Mouse (Mus musculus): ENCODE results near the gene Zfp286. TPM values are rescaled to one million over a fixed set of nuclear protein-coding genes. Genes with fewer than 3 reads are reported as not detected.

The Zfp286 gene
- 10 to 100 TPM; 21.9 to 22.8 TPM for total RNA-seq (2021)

DNA sequence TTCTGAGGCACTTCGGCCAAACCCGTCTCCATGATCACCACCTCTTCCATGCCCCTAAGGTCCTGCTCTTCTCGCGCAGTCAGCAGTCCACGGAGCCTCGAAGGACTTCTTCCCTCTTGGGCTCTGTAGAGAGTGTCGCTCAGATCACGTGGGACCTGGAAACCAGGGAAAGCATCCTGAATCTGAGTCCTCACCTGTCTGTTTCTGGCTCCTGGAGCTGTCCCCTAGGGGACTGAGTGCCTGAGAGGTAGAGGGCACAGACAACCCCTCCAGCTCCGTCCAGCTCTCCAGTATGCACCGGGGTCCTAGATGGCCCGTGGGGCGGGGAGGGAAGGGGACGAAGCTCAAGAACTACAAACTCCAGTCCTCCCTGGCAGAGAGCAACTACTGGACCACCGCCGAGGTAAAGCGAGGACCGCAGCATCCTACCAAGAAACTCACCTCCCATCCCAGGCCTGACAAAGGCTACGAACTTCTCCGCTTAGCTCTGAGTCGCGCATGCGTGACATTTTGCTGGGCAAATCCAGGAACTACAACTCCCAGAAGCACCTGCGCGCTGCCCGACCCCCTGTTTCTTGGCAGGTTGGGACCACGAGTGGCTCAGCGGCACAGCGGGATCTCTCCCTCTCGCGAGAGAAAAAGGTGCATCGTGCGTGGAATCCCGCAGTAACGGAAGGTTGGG lies at the start of gene Zfp286:
Gene Zfp286, minus strand, starts transcription at position 528 of the 682 bp plus-strand sequence.
- DNase-seq (ENCODE audit: extremely low spot score in 1 of 2, low spot score in 1 of 2) = peak; percentile 82

DNA sequence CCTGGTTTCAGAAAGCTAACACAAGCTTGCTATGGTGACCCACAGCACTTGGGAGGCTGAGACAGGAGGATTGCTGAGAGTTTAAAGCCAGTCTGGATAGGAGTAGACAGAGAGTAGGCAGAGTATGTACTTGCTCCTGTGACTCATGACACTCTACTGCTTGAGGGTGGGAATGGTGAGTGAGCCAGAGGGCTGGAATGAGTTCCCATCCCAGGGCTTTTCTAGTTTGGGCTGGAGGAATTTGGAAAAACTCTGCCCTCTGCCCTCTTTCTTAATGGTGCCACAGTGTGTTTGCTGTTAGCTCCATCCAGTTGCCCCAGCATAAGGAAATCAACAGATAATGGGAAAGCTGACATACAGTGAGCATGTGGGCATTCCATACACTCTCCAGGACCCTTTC lies 42.6 kb upstream of the Zfp286 start:
- DNase-seq (ENCODE audit: extremely low spot score in 1 of 2, low spot score in 1 of 2) = no peak

DNA sequence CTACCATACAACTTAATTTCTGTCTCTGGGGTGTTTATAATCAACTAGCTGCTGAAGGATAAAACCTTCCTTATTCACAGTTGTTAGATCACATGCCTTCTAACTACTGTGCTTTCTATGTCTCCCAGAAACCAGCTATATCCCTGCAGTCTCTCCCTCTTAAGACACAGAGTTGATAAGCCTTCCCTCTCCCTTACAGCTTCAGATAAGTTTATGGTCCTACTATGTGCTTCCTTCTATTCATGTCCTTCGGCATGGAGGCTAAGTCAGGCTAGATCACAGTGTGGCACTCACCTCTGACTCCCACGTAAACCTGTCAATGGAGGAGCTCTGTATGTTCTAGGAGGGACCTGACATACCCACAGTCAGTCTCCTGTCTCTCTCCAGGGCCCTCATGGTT lies 41.1 kb upstream of the Zfp286 start:
- DNase-seq (ENCODE audit: extremely low spot score in 1 of 2, low spot score in 1 of 2) = no peak

DNA sequence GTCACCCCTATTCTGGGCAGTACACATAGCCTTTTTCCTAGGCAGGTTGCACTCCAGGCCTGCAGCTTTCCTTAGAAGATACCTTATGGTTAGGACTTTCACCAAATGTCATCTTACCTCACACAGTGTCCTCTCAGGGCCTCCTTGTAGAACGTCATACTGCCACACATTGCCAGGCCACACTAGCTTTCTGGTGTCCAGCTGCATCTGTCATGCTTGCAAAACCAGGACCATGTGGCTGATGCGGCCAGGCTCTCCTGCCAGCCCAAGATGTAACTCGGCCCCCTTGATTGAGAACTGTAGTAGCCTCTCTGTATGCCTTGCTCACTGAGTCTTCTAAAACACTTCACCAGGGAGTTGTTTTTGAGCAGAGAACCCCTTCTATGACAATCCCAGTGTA lies 38.6 kb upstream of the Zfp286 start:
- DNase-seq (ENCODE audit: extremely low spot score in 1 of 2, low spot score in 1 of 2) = no peak

DNA sequence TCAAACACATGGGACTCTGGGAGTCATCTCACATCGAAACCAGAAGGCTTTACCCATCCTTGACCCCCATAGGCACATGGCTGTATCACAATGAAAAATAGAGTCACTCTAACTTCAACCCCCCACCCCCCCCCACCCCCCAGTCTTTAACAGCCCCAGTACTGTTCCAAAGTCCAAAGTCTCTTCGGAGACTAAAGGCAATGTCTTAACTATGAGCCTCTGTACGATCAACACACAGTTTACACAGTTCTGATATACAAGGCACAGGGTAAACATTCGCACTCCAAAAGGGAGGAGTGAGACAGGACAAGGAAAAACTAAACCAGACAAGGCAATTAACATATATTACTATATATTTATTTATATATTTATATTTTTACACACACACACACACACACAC lies 37.9 kb upstream of the Zfp286 start:
- DNase-seq (ENCODE audit: extremely low spot score in 1 of 2, low spot score in 1 of 2) = no peak

DNA sequence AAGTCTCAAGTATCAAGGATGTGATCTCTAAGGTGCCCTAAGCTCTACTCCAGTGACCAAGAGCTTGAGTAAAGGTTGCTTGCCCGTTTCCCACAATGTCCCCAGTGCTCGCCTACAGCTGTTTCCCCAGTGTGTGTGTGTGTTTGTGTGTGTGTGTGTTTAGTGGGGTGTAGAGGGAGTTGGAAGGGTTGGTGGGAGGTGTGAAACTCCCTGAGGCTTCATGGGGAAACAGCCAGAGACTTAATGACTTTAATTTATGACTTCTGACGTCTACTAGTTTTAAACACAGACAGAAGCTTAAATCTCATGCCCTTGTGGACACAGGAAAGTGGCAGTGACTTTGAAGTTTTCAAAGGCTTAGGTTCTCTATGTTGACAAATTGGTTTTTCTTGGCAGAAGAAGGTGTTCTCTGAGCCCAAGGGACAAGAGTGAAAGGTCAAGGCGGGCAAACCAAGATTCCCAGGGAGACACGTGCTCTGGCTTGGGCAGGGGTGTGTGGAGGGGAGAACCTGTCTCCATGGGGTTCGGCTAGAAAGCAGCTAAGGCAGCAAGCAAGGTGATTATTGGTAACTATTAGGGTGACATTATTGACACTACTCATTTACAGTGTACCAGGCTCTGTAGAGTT lies 37.0 kb upstream of the Zfp286 start:
- DNase-seq (ENCODE audit: extremely low spot score in 1 of 2, low spot score in 1 of 2) = no peak

DNA sequence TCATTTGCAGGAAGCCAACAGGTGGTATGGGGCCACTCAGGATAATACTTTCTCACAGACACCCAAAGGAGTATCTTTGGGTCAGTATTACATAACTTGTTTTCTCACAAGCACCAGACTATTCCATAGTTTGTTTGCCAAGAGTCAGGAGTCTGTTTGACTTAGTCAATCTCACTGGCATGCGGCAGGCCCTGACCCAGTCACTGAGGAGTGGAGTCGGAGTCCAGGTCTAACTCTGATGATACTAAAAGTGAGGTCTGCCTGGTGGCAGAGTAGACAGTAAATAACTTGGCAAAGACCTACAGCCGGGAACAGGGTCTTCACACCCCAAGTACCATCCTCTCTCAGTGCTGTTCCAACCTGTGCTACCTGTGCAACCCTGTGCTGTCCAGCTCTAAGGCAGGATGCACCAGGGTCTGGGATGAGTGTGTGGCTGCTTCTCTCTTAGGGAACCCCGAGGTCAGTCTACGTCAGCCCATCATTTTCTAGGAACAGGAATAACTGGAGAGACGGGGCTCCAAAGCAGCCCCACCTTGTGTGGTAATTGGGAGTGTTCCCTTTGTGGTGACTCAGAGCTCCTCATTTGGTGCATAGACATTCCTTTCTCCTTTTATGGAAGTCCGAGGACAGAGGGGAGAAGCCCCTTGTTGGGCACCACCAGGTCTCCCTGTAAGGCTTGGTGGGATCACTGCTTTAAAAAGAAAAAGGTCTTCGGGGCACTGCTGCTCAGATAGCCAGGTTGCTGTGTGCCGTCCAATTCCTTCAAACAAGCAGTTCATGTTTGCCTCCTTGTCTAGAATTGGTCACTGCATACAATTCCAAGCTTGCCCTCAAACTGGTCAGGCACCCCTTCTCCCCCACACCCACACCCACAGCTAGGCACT lies 36.2 kb upstream of the Zfp286 start:
- DNase-seq (ENCODE audit: extremely low spot score in 1 of 2, low spot score in 1 of 2) = no peak

DNA sequence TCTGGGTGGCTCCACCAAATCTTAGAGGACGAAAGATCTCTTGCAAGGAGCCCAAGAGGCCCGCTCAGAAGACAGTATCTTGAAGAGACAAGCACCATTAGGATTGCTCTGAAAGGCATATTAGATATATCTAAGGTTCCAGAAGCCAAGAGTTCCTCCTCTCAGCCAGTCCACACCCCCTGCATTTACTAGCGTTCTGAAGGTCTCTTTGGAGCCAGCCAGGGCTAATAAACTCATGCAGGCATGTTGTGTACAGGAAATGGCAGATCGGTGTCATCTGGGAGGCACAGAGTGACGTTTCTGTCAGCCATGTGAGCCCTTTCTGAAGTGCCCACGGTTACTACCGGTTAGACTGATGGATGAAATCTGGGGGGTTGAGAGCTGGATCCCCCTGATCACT lies 34.9 kb upstream of the Zfp286 start:
- DNase-seq (ENCODE audit: extremely low spot score in 1 of 2, low spot score in 1 of 2) = no peak

DNA sequence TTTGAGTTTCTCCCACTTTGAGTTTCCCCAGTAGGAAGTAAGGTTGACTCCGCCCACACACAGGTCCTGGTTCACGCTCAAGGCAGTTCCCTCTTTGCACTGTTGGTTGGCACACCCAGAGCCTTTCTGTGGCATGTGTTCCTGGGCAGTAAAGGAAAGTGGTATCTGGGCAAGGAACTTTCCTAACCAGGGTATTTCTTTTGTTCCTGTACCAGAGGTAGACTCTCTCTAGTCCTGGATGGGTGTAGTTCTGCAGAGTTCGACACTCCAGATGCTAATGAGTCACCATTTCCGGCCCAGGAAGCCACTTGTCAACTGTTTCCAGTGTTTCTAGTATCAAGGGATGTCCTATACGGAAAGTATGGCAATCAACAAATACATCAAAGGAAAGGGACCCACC lies 32.6 kb upstream of the Zfp286 start:
- DNase-seq (ENCODE audit: extremely low spot score in 1 of 2, low spot score in 1 of 2) = no peak

DNA sequence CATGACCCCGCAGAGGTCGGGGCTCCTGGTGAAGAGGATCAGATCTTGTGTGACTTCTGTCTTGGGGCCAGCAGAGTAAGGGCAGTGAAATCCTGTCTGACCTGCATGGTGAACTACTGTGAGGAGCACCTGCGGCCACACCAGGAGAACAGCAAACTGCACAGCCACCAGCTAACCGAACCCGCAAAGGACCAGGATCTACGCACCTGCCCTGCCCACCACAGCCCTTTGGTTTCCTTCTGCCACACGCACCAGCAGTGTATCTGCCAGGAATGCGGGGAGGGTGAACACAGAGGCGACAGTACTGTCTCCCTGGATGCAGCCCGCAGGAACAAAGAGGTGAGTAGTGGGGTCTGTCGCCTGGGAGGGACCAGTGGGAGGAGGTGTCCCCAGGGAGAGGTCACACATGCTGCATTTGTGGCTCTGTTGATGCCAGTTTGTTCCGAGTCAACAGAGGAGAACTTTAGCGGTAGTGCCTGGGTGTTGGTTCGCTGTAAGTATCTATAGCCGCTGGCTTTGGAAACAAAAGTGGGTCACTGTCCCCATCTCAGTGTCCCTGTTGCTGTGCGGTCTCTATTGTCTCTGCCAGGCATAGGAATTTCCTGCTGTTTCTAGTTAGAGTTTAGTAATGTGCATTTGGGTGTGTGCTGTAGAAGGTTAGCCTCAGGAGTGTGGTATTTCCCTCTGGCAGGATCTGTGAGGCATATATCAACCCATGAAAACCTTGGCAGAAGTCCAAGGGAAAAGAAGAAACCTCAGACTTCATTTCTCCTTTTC lies 31.6 kb upstream of the Zfp286 start:
- DNase-seq (ENCODE audit: extremely low spot score in 1 of 2, low spot score in 1 of 2) = no peak

DNA sequence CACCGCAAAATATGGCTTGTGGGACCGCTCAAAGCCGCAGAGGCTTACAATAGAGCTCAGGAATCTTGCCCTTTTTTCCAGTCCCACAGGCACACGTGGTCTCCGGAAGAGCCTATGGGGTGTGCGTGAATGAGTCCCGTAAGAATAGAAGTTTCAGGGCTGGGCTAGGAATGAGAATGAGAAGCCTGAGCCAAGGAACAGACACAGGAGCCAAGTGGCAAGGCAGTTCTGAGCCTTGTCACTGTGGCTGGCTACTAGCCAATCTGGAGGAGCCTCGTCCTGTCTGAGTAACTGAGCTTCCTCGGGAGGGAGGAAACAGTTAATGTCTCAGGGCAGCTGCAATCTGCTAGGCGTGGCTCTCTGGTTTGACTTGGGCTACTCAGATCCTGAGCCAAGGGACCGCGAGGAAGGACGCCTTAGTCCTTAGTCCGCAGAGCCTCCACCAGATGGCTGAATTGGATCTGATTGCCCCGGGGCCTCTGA lies 30.8 kb upstream of the Zfp286 start, which contains the start of gene Trim16:
Gene Trim16, plus strand, starts transcription at position 173 of the 483 bp plus-strand sequence.
- DNase-seq (ENCODE audit: extremely low spot score in 1 of 2, low spot score in 1 of 2) = peak; percentile 9 to 10

DNA sequence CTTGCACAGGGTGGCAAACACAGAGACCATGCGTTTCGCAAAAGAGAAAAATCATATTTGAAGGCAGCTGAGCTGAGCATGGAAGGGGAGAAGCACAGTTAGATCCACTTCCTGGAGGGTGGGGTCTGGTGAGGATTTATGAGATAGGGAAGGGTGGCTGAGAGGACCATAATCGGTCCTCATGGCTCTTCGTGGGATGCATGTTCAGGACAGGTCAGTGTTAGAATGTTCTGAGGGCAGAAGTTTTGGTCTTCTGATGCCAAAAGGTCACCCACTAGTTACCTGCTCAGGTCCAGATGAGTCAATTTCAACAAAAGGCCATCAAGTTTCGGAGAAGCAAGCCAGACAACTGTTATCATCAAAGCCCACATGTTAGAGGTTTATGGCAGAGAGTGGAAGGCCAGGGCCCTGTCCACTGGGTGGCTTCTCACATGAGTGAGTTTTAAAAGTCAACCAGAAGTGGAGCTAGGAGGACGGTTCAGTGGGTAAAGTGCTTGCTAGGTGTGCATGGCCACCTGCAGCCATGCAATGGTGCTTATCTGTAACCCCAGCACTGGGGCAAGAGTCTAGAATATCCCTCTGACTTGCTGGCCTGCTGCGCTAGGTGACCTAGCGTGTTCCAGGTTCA lies 29.9 kb upstream of the Zfp286 start:
- DNase-seq (ENCODE audit: extremely low spot score in 1 of 2, low spot score in 1 of 2) = no peak

DNA sequence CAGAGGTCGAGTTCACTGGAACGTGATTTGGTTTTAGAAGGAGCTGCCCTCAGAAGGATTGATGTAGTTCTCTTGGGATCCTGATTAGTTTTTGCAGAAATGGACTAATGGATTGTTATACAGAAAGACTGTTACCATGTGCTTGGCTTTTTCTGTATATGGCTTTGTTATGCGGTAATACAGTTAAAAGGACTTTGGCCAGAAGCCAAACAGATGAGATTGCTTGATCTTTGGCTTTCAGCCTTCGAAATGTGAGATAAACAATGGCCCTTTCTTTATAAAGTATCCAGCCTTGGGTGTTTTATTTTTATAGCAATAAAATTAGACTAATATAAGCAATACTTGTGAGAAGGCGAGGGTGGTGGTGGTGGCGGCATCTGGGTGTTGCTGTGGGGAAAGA lies 27.3 kb upstream of the Zfp286 start:
- DNase-seq (ENCODE audit: extremely low spot score in 1 of 2, low spot score in 1 of 2) = no peak

DNA sequence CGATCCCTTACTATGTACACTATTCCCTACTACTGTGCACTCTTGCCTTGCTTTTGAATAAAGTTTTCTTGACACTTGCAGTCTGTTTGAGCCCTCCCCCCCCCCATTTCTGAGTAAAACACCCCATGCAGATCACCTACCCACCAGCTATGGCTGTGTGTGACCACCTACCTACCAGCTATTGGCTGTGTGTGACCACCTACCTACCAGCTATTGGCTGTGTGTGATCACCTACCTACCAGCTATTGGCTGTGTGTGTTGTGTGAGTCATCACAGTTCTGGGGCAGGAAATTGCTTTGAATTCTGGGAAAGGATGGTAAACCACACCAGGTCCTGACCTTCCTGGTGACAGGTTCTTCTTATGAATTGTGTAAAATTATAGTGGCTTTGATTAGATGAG lies 26.2 kb upstream of the Zfp286 start:
- no peak for DNase-seq (ENCODE audit: extremely low spot score in 1 of 2, low spot score in 1 of 2)

DNA sequence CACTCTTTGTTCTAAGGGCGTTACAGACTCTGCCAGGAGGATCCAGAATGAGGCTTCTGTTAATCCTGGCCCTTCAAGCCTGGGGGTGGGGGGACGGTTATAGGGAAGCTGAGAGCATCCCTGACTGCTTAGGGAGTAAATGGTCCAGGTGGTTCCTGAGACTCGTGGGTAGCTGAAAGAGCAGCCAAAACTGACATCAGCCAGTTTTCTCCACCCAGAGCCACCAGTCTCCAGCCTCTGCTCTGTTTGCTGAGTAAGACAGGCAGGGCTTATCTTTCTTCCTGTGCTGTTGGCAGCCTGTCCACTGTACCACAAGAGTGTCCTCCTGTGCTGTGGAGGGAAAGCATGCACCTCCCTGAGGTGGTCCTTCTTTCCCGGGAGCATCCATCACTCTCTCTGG lies 25.4 kb upstream of the Zfp286 start:
- no peak for DNase-seq (ENCODE audit: extremely low spot score in 1 of 2, low spot score in 1 of 2)

DNA sequence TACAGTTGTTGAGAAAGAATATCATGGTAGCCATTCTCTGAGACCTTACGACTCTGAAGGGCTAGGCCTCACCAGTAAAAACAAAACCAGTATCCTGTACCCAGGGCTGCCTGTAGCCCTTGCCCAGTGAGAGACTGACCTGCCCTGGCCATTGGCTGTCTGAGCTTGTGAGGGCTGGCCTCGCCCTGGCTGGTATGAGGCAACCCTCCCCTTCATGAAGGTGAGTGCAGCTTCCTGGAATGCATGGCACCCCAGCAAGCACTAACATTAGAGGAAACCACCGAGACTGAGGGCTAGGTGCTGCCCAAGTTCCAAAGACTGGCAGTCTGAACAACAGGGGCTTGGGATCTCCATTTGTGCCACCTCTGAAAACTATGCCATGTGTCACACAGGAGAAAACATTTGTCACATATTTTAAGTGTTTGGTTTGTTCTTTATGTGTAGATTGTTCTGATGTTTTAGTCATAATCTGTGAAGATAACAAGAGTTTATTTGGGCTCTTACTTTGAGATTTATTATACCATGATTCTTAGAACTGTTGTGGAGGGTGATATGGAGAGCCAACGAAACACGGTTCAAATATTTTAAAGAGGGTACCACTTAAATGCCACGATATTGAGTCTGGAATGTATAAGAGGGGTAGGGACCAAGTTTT lies 24.8 kb upstream of the Zfp286 start:
- no peak for DNase-seq (ENCODE audit: extremely low spot score in 1 of 2, low spot score in 1 of 2)

DNA sequence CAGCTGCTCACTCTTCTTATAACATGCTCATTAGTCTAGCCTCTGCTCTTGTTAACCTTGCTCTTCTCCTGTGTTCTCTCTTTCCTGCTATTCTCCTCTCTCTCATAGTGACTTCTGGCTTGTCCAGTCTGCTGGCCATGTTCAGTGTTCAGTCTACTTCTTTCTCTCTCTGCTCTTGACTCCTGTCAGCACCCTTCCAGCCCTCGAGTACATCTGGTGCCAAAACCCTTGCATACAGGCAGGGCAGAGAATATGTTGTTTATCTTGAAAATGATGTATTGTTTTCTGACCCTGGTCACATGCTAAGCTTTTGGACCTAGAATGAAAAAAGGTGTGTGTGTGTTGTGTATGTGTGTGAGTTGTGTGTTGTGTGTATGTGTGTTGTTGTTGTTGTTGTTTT lies 24.2 kb upstream of the Zfp286 start:
- no peak for DNase-seq (ENCODE audit: extremely low spot score in 1 of 2, low spot score in 1 of 2)

DNA sequence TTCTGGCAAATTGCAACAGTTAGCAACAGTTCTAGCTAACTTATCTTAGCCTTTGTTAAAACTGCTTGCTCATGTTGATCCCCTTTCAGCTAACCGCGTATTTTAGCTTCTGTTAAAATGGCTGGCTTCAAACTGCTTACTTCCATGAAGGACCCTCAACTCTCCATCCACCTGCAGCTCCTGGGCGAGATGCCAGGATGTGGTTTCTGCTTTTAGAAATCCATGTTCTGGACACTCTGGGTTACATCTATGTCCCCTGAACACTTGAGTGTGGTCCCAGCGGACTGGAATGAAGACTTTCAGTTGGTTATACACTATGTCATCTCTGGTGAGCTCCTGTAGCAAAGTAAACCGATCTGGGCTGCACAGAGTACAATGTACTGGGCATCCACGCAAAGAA lies 23.0 kb upstream of the Zfp286 start:
- no peak for DNase-seq (ENCODE audit: extremely low spot score in 1 of 2, low spot score in 1 of 2)

DNA sequence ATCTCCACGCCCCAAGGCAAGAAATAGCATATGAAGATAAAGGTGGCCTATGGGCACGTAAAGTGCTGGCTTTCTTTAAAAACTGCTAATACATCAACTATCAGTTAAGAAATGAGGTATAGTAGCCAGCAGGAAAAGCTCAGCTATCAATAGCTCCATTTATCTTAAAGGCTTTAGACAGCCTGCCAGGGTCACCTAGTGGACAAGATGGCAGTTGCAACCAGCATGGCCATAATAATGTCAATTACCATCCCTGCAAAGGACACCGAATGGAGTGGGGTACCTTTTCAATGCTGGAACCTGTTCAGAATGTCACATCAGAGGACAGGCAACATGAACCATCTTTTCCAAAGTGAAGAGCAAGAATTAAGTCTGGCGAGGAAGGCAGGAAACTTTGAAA lies 19.9 kb upstream of the Zfp286 start:
- DNase-seq (ENCODE audit: extremely low spot score in 1 of 2, low spot score in 1 of 2) = no peak

DNA sequence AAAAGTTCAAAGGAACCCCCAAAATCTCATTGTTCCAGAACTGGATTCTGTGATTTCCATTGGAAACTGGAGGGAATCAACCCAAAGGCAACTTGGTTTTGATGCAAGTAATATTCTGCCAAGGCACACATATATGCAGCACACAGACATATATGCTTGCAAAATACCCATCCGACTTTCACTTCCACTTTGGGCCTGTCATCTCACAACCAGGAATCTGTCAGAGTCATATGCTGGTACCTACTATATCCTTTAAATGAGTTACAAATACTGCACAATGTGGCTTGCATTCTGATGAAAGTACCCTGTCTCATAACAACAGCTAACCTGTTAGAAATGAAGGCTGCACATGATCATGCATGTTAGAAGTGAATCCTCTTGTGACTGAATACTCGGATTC lies 18.7 kb upstream of the Zfp286 start:
- DNase-seq (ENCODE audit: extremely low spot score in 1 of 2, low spot score in 1 of 2) = no peak
